Mouse (Mus musculus) erythroblast, embryonic 14.5 days (primary cell): ENCODE measurements around the gene Cdkal1. TPM values are rescaled to one million over a fixed set of nuclear protein-coding genes. Genes with fewer than 3 reads are reported as not detected.

Experiments used
- H3K27me3 ChIP-seq: 2 replicates; pipeline ENCODE4 v1.6.1; 2012; ENCODE audit warnings: inconsistent platforms; ENCODE audit not compliant: control insufficient read depth
- H3K36me3 ChIP-seq: 2 replicates; pipeline ENCODE4 v1.6.1; 2012; ENCODE audit warnings: mild to moderate bottlenecking, inconsistent platforms; ENCODE audit not compliant: control insufficient read depth
- H3K4me1 ChIP-seq: 2 replicates; pipeline ENCODE4 v1.6.1; 2012; ENCODE audit warnings: inconsistent platforms; ENCODE audit not compliant: control insufficient read depth
- H3K4me3 ChIP-seq: replicated peaks from 2 replicates; pipeline ENCODE3; 2012; ENCODE audit warnings: moderate library complexity, mild to moderate bottlenecking, inconsistent platforms
- H3K9me3 ChIP-seq: 2 replicates; pipeline ENCODE4 v1.6.1; 2012; ENCODE audit warnings: low read length, inconsistent platforms, mixed read lengths; ENCODE audit not compliant: control insufficient read depth
- GATA1 ChIP-seq: IDR thresholded peaks from 2 replicates; pipeline ENCODE4 v1.6.1; 2012; ENCODE audit warnings: low read length, inconsistent platforms, mixed read lengths
- TAL1 ChIP-seq: IDR thresholded peaks from 3 replicates; pipeline ENCODE4 v1.6.1; 2012; ENCODE audit warnings: low read length, inconsistent platforms, mixed read lengths
- polyA plus RNA-seq: library from polyadenylated mRNA; stranded (reverse); fragments of >175 nt; gene quantifications from 2 replicates; pipeline ENCODE4 v1.2.3, GENCODE M21; 2012

The Cdkal1 gene
- polyA plus RNA-seq, 1 experiment = 0.10 TPM

DNA sequence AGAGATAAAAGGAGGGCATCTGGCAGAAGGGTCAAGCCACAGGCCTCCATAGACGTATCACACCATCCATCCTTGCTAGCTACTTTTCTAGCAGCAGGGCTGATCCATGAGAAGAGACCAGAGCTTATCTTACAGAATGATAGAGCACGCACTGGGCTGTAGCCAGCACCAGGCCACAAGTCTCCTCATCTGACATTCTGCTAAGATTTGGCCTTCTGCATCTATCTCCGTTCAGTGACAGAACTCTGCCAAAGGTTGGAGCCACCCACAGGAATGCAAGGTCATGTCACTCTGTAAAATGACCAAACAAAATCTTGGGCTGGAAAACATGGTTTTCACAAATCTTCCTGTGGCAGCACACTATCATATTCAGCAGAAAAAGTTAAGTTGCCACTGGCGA is 493.6 kb downstream of the Cdkal1 start:
- TF ChIP-seq TAL1 = no peak
- no peak for TF ChIP-seq GATA1
- Histone ChIP-seq H3K4me3 (no peak overlapping the region), H3K9me3 (no peaks in the 10 kb centered on the region), H3K36me3 (no peaks in the 10 kb centered on the region), H3K4me1 (no peaks in the 10 kb centered on the region), H3K27me3 (no peaks in the 10 kb centered on the region)

DNA sequence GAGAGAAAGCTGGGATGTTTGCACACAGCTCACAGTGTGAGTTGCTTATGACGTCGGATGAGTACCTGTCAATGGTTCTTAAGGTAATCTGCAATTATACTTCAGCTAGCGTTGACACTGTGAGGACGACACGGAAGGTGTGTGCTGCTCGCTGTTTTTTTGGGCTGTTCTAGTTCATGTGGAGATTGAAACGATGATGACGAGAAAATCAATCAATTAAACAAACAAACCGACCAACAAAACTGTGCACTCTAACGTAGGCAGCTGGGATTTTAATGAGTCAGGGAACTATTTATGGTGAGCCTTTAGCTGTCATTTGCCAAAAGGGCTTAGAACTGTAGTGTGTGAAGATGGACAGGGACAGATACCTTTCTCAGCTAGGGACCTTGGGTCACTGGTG is 494.6 kb downstream of the Cdkal1 start:
- Histone ChIP-seq H3K36me3 (no peaks in the 10 kb centered on the region), H3K27me3 (no peaks in the 10 kb centered on the region), H3K9me3 (no peaks in the 10 kb centered on the region), H3K4me1 (no peaks in the 10 kb centered on the region), H3K4me3 (no peak overlapping the region)
- TF ChIP-seq TAL1 (no peak), GATA1 (no peak)

DNA sequence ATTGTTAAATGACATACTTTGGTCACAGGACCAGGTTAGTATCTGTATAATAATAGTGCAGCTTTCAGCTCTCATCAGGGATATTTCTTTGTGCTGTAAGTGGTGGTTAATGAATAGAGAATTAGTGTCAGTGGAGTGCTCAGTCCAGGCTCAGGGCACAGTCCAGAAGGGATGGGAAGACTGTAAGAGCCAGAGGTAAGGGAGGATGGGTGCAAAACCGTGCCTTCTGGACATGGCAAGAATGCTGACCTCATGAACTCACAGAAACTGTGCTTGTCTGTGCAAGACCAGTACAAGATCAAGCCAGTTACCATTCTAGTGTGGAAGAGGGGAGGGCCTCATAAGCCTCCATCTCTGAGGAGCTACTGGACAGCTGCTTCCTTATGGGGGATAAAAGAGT is 496.1 kb downstream of the Cdkal1 start:
- no peaks in the 10 kb centered on the region for H3K27me3 ChIP-seq
- H3K9me3 ChIP-seq = no peaks in the 10 kb centered on the region
- no peaks in the 10 kb centered on the region for H3K4me1 ChIP-seq
- no peaks in the 10 kb centered on the region for H3K36me3 ChIP-seq
- H3K4me3 ChIP-seq = no peak overlapping the region
- TF ChIP-seq TAL1 (no peak), GATA1 (no peak)

DNA sequence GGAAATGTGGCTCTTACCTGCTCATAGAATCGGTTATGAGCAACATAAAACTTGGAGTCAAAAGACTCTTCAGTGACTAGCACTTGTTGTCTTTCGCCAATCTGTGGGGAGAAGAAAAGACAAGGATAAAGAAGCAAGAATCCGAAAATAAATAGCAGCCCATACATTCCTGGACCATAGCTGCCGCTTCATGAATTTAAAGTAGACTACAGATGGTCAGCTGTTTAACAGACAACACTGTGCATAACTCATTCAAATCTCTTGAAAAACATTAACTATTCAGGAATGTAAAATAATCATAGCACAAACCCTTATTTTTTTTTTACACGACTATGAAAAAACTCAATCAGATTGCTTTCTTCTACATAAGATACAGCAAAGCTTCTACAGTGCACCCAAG is 498.0 kb downstream of the Cdkal1 start:
- H3K9me3 ChIP-seq = no peaks in the 10 kb centered on the region
- TF ChIP-seq TAL1 (no peak), GATA1 (no peak)
- H3K36me3 ChIP-seq = no peaks in the 10 kb centered on the region
- no peaks in the 10 kb centered on the region for H3K27me3 ChIP-seq
- H3K4me3 ChIP-seq = no peak overlapping the region
- no peaks in the 10 kb centered on the region for H3K4me1 ChIP-seq

DNA sequence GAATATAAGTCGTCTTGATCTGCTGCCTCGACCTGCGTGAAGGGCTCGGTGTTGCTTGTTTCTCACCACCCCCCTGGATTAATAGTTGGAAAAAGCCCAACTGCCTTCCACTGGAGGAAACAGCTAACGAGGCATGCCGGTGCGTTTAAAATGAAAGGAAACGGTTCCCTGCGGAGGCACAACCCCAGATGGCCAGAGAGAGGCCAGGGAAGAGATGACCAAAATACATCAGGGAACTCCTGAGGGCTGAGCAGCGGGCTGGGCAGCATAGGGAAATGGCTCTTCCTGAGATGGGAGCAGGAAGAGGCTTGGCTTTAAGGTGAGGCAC is 499.4 kb downstream of the Cdkal1 start:
- H3K9me3 ChIP-seq = no peaks in the 10 kb centered on the region
- TF ChIP-seq GATA1 (no peak), TAL1 (no peak)
- H3K36me3 ChIP-seq = no peaks in the 10 kb centered on the region
- H3K27me3 ChIP-seq = no peaks in the 10 kb centered on the region
- H3K4me3 ChIP-seq = no peak overlapping the region
- no peaks in the 10 kb centered on the region for H3K4me1 ChIP-seq

DNA sequence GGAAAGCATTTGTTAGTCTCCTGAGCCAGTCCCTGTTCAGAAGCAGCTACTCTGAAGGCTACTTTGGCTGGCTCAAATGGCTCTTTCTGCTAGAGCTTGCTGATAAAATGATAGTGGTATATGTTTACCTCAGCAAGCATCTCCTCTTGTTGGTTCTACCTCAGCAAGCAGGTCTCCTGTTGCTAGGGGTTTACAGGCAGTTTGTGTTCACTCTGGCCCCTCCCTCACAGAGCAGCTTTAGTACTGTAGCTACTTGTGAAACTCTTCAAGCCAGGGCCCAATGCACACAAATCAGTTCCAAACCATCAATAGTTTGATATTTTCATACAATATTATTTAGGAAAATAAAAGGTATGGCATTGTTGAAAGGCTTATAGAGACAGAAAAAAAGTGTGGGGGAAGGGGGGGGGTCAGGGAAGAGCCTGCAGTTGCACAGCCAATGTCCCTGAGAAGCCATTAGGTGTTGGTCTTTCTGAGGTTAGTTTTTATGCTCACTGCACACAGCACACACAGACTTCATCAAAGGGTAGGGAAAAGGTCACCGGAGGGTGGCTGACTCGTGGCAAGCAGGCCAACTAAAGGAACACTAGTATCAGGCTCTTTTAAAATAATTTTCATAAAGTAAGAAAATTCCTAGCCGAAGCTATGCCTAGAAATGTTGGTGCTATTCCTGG is 499.9 kb downstream of the Cdkal1 start:
- TF ChIP-seq TAL1 = no peak
- H3K27me3 ChIP-seq = no peaks in the 10 kb centered on the region
- H3K4me3 ChIP-seq = no peak overlapping the region
- H3K36me3 ChIP-seq = no peaks in the 10 kb centered on the region
- H3K9me3 ChIP-seq = no peaks in the 10 kb centered on the region
- no peaks in the 10 kb centered on the region for H3K4me1 ChIP-seq

DNA sequence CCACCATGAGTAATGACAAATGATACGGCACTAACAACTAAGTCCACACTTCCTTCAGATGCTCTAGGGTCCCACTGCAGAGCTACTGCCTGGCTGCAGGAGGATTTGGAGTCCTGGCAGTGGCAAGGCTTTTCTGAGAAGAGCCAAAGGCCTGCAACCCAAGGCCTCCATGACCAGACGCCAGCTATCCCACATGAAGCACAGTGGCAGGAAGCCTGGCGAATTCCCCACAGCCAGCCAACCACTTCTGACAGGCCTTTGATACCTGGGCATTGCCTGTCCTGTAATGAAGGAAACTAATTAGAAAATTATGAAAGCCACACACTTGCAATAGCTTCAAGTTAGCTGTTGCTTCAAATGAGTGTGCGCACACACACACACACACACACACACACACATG is 500.5 kb downstream of the Cdkal1 start:
- H3K4me1 ChIP-seq = no peaks in the 10 kb centered on the region
- H3K9me3 ChIP-seq = no peaks in the 10 kb centered on the region
- H3K36me3 ChIP-seq = no peaks in the 10 kb centered on the region
- no peak overlapping the region for H3K4me3 ChIP-seq
- TF ChIP-seq TAL1 (no peak), GATA1 (no peak)
- no peaks in the 10 kb centered on the region for H3K27me3 ChIP-seq

DNA sequence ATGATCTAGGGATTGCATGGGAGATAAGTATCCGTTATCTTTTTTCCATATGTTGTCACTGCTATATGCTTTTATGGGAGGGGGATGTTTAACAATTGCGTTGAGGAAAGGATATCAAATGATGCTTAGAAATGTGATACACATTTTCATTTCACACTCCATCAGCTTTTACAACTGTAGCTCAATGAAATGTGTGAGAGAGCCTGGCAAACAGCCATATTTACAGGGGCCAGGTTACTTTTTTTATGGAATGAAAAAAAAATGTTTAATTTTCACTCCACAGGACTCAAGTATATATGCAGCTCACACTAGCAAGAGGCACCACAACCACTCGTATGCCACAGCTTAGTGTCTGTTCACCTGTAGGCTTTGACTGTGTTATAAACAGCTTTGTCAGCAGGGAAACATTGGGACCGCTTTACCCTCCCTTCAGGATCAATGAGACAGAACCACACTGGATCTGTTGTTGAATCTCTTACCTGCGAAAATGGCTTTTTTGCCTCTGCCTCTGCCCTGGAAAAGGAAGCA is 501.5 kb downstream of the Cdkal1 start:
- no peaks in the 10 kb centered on the region for H3K27me3 ChIP-seq
- TF ChIP-seq TAL1 (no peak), GATA1 (no peak)
- no peaks in the 10 kb centered on the region for H3K36me3 ChIP-seq
- H3K4me3 ChIP-seq = no peak overlapping the region
- H3K4me1 ChIP-seq = no peaks in the 10 kb centered on the region
- no peaks in the 10 kb centered on the region for H3K9me3 ChIP-seq

DNA sequence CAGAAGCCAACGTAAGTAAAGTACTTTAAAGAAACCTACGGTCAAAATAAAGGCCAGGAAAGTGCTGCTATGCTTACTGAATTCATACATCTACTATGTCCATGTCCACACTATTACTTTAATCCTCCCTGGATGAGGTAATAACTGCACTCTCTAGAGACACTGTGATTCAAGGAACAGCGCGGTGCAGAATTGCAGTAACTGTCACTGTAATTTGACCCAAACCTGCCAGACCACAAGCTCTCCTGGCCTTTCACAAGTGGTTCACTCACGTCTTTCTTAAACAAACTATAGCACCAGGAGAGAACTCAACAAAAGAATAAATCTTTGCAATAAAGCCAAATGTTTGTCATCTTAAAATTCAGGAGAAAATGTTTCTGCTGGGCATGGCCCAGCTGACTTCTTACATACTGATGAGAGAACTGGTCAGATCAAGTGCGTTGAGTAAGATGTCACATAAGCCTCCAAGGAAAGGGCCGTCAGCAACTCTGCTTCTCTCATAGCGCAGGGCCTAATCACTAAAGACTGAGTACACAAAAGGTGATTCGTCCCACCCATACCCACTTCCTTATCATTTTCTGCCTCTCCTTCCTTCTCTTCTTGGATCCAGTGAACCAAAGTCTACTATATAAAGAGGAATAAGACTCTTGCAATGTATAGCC is 504.3 kb downstream of the Cdkal1 start:
- Histone ChIP-seq H3K36me3 (no peaks in the 10 kb centered on the region; the same call in 1 of the 2 replicates), H3K4me1 (no peaks in the 10 kb centered on the region), H3K27me3 (no peaks in the 10 kb centered on the region), H3K9me3 (peaks cover 2% of the 10 kb centered on the region; the same call in 1 of the 2 replicates), H3K4me3 (no peak overlapping the region)
- TF ChIP-seq GATA1 = no peak
